Mouse (Mus musculus) cerebellum, postnatal 10 days (tissue): ENCODE results near the gene Olfr492.

Source experiments
- DNase-seq, 2 experiments: peaks; one replicate each; pipeline ENCODE4 v3.0.0; 2021; ENCODE audit warnings: mixed read lengths in 2 of 2

The Olfr492 gene

GRCm38 (mm10) chr7:108323574-108323973 lies at the start of gene Olfr492:
TSS of gene Olfr492 (minus strand) at chr7:108323674.
- DNase-seq = no peak

GRCm38 (mm10) chr7:108365035-108365434 lies 41.6 kb upstream of the Olfr492 start, which contains the start of gene Olfr494:
TSS of gene Olfr494 (plus strand) at chr7:108365335.
- DNase-seq = no peak

- no peak for DNase-seq
Measured at GRCm38 (mm10) chr7:108346879-108347278, 23.4 kb upstream of the Olfr492 start, which contains the start of gene Olfr493. TSS of gene Olfr493 (minus strand) at chr7:108346979.

GRCm38 (mm10) chr7:108313151-108313550 lies 10.3 kb downstream of the Olfr492 start, which contains the start of gene Olfr491:
TSS of gene Olfr491 (plus strand) at chr7:108313451.
- no peak for DNase-seq

- no peak for DNase-seq
Measured at GRCm38 (mm10) chr7:108288834-108289233, 34.6 kb downstream of the Olfr492 start, which contains the start of gene Olfr490. TSS of gene Olfr490 (minus strand) at chr7:108288934.
